Mouse (Mus musculus): ENCODE data around the gene Prmt7.
A peak's percentile ranks its signal among the peaks of the same experiment; 100 is the strongest.

Gene Prmt7

DNA sequence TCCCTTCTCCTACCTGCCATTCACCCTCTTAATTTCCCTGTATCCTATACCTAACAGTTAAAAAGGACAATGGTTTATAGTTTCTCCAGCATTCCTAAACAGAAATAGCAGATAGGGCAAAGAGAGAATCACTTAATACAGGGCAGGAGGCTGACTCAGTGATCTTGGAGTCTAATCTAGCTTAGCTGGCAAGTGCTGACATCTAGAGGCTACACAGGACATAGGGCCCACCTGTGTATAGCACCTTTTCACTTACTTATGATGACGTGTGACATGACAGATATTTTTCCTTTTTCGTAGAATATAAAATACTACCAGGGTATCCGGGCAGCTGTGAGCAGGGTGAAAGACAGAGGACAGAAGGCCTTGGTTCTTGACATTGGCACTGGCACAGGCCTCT, 8.9 kb downstream of the Prmt7 start:
- DNase-seq (ENCODE audit: extremely low spot score, low spot score) = no peak

DNA sequence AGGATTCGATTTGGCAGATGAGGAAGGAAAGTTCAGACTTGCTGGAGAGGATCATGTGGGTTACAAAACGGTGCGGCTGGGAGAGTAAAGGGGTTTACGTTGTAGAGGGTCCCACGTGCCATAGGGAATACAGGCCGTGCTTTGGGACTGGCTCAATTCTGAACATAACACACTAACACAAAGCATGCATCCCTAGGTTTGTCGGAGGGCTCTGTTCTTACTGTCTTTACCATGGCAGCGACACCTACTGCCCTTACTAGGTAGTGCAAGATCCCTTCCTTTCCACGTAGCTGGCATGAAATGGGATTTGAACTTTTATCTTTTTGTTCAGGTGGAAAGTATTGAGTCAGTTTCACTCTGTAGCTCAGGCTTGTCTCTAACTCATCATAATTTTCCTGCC, 15.9 kb downstream of the Prmt7 start:
- DNase-seq (ENCODE audit: extremely low spot score, low spot score) = peak; percentile 58

DNA sequence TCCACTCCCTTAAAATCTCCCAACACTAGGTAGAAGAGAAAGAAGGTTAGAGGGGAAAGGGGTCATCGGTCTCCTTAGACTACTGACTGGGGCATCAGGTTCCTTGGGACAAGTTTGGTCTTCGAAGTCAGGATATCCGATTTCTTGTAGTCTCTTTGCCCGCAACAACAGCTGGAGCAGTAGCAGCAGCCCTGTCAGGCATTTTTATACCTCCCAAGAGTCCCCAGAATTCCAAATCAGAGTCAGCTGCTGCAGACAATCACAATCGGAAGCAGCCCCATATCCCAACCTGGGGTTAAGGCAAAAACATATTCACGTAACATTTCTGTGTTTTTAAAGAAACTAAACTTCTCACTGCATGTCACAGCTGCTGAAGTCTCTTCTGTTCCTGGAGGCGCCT, 20.8 kb downstream of the Prmt7 start:
- no peak for DNase-seq (ENCODE audit: extremely low spot score, low spot score)

GRCm38 (mm10) chr8:106232751-106233150, 22.0 kb downstream of the Prmt7 start:
- no peak for DNase-seq (ENCODE audit: extremely low spot score, low spot score)

- no peak for DNase-seq (ENCODE audit: extremely low spot score, low spot score)
These were observed 24.0 kb downstream of the Prmt7 start for GRCm38 (mm10) chr8:106234567-106235261.

- no peak for DNase-seq (ENCODE audit: extremely low spot score, low spot score)
These were observed 26.4 kb downstream of the Prmt7 start for GRCm38 (mm10) chr8:106237106-106237505.

DNA sequence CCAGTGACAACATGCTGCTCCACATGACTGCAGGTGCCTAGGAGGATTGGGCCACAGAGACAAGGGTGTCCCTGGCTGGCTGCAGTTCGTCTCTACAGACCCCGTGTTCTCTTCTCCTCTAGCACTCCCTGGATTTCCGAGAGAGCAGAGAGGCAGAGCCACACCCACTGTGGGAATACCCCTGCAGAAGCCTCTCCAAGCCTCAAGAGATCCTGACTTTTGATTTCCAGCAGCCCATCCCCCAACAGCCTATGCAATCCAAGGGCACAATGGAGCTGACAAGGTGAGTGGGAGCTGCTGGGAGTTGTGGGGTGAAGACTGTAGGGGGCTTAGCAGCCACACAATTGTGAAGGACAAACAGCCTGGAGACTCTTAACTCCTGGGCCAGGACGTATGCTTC, 39.5 kb downstream of the Prmt7 start:
- DNase-seq (ENCODE audit: extremely low spot score, low spot score) = no peak

GRCm38 (mm10) chr8:106258169-106258568, 47.4 kb downstream of the Prmt7 start:
- no peak for DNase-seq (ENCODE audit: extremely low spot score, low spot score)

DNA sequence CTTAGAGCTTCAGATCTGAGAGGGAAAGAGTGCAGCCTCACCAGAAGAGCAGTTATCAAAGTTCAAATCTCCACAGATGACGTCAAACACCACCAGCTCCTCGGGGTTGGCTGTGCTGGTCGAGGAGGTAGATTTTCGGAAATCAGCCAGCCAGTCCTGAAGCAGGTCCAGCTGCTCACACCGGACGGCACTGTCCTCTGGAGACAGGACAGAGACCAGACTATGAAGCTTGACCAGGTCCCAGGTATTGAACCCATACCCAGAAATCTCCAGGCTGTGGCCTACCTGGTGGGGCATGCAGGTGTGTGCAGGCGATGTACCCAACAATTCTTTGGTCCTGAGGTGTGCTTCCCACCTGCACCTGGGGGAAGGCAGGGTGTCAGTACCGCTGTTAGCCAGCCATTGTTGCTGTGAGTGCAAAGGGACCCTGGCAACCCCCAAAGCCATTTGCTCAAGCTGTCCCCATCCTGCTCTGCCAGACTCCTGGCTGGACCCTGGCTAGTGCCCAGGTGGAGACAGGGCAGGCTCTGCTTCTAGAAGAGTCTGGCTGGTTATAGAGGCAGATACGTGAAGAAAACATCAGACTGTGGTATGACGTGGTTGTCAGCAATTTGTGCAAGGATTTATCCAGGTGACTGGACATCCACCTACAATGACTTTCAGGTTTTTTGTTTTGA, 49.0 kb downstream of the Prmt7 start:
- no peak for DNase-seq (ENCODE audit: extremely low spot score, low spot score)

- no peak for DNase-seq (ENCODE audit: extremely low spot score, low spot score)
These were observed 50.2 kb downstream of the Prmt7 start for GRCm38 (mm10) chr8:106260894-106261293.

- DNase-seq (ENCODE audit: extremely low spot score, low spot score) = no peak
These were observed 51.6 kb downstream of the Prmt7 start for GRCm38 (mm10) chr8:106262343-106262742.

GRCm38 (mm10) chr8:106263928-106264327, 53.2 kb downstream of the Prmt7 start:
- no peak for DNase-seq (ENCODE audit: extremely low spot score, low spot score)

DNA sequence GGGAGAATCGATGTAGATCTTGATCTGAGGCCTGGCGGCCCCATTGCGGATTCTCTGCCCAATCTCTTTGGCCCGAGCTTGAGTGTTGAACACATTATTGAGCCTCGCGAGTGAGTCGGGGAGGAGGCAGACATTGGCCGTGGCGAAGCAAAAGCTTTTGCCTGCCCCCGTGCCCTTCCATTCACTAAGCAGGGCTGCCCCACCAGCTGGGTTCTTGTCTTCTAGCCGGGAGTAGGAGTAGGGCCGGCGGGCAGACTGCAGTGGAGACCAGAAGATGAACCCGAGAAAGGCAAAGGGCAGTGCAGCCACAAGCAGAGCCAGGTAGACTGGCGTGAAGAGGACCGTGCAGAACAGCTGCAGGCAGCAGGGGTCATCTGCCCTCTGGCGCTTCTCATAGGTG, 54.7 kb downstream of the Prmt7 start:
- no peak for DNase-seq (ENCODE audit: extremely low spot score, low spot score)

GRCm38 (mm10) chr8:106268710-106269346, 58.1 kb downstream of the Prmt7 start:
- DNase-seq (ENCODE audit: extremely low spot score, low spot score) = no peak

- DNase-seq (ENCODE audit: extremely low spot score, low spot score) = peak; percentile 34
These were observed 60.1 kb downstream of the Prmt7 start for GRCm38 (mm10) chr8:106270804-106271203.

DNA sequence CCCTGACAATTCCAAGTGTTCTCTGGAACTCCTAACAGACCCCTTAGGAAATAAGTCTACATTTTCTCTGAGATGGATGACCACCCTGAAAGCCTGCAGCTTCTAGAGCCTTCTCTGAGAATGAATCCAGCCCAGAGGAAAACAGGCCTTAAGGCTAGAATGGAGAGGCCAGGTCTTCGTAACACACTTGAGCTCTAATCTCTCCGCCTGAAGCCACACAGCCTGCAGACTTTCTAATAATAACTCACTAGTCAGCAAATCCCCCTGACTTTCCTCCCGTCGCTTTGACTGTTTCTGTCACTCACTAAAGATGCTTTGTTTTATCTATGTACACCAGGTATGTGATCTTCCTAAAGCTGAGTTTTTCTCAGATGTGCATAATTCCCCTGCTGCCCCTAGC, 60.6 kb downstream of the Prmt7 start:
- no peak for DNase-seq (ENCODE audit: extremely low spot score, low spot score)

DNA sequence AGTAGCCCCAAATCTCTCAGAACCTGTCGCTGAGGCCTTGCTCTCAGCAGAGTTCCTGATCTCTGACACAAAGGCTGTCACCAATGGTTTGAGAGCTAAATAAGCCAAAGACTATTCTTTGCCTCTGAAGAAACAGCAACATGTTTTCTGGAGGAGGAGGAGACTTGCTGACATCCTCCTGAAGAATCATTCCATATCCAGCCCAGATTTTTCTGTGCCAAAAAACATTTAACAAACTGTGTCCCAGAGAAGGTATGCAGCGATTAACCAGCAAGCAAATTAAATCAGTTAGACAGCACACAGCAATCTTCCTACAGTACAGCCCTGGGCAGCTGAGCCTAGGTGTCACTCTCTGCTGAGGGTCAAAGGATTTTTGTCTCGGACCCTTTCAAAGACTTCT, 62.7 kb downstream of the Prmt7 start:
- DNase-seq (ENCODE audit: extremely low spot score, low spot score) = no peak

DNA sequence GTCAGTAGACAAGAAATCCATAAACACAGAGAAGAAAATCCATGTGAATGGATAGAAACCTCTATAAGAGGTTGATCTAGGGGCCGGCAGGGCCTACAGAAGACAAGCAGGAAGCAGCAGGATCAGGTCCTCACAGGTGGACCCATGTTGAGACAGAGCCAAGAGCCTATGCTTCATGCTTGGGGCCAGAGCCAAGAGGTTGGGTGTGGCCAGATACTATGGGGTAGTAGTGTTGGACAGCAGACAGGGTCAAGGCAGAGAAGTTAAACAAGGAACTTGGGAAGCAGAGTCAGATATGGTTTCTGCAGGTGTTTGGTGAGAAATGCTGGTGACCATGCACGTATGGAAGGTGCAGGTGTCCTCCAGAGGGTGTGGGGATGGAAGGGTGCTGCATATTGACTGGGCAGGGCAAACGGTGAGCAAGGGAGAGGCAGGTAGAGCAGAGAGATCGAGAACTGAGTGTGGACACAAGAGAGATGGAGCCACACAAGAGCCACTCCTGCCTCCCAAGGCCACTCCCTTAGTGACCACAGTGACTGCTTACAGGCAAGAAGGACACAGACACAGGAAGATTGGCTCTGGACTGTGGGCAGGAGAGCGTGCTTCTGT, 66.1 kb downstream of the Prmt7 start:
- no peak for DNase-seq (ENCODE audit: extremely low spot score, low spot score)

GRCm38 (mm10) chr8:106278367-106279042, 67.8 kb downstream of the Prmt7 start:
- no peak for DNase-seq (ENCODE audit: extremely low spot score, low spot score)

DNA sequence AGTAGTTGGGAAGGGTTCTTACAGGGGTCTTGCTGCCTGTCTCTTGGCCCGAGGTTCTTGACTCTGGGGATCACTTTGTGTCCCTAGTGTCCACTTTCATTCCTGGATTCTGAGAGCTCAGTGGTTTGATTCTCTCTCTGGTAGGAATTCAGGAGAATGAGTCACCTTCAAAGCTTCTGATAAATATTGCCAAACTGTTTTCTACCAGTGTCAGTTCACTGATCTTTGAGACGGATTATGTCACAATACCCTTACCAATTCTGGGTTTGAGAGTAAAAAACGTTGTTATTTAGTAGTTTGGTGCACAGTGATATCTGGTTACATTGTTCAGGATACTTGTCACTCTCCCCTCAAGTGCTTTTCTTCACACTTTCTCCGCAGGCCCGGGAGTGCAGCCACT, 69.4 kb downstream of the Prmt7 start:
- DNase-seq (ENCODE audit: extremely low spot score, low spot score) = no peak

DNA sequence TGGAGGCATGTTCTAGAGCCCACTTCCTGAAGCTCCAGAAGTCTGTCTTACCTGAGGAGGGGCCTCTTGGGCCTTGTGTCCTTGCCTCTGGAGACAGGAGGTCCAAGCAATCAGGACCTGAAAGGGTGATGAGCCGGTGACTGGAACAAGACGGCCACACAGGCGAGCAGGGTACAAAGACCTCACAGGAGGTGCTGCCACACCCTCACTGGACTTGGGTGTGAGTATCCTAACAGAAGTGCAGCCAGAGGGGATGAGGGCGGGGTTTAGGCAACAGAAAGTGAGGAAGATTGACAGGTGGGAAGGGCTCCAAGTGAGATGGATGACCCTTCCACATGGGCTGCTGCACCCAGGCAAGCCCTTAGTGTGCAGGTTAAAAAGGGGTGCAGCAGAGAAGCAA, 70.1 kb downstream of the Prmt7 start:
- DNase-seq (ENCODE audit: extremely low spot score, low spot score) = no peak

DNA sequence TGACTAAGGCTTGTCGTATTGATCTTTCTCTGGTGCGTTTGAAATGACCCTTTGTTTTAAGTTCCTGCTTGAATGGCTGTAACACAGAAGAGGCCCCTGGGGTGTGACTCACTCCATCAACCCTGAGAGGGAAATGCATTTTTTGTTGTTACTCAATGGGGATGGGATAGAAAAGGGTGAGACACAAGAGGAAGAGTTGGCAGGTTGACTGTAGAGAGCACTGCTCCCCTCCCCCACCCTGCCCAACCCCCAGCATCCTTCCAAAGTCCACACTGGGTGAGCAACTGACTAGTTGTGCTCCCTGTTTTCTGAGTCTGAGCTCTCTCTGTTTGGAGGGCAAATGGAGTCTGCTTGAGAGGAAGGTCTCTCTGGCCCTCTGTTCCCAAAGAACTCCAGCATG, 76.7 kb downstream of the Prmt7 start:
- no peak for DNase-seq (ENCODE audit: extremely low spot score, low spot score)
